Mouse (Mus musculus): Measurements from ENCODE around the gene Trrap.

- TF ChIP-seq CTCF (IDR thresholded peaks at IDR 0.05 in 2 of 3, conservative IDR thresholded peaks at IDR 0.05 in 1 of 3; ENCODE audit: control insufficient read depth in 1 of 3, insufficient read depth in 1 of 3, low read depth in 2 of 3, low read length in 3 of 3, poor library complexity in 1 of 3, severe bottlenecking in 1 of 3), result no peak
- no peak for TF ChIP-seq POLR2AphosphoS2 (IDR thresholded peaks at IDR 0.05; ENCODE audit: low read length)
- no peak for TF ChIP-seq CHD2 (IDR thresholded peaks at IDR 0.05; ENCODE audit: low read length)
- TF ChIP-seq ZMIZ1 (IDR thresholded peaks at IDR 0.05; ENCODE audit: low read depth, low read length), result no peak
- TF ChIP-seq POLR2A (IDR thresholded peaks at IDR 0.05; ENCODE audit: control insufficient read depth in 1 of 2, insufficient read depth in 1 of 2, low read depth in 1 of 2, low read length in 2 of 2, poor library complexity in 1 of 2), result no peak
- no peak for TF ChIP-seq TBP (IDR thresholded peaks at IDR 0.05; ENCODE audit: low read depth, low read length)
- TF ChIP-seq MEF2A (IDR thresholded peaks at IDR 0.05; ENCODE audit: extremely low read depth, insufficient replicate concordance, low read depth, low read length, poor library complexity, severe bottlenecking), result no peak
- no peak for TF ChIP-seq USF1 (IDR thresholded peaks at IDR 0.05; ENCODE audit: low read depth, low read length)
- TF ChIP-seq ETS1 (IDR thresholded peaks at IDR 0.05; ENCODE audit: low read depth, low read length), result no peak
- TF ChIP-seq TCF12 (IDR thresholded peaks at IDR 0.05; ENCODE audit: low read depth, low read length), result no peak
These were observed 86.4 kb downstream of the Trrap start for GRCm38 (mm10) chr5:144853931-144854330.
